Mouse (Mus musculus) gastrocnemius, postnatal 36 days (tissue): ENCODE results near the gene Mtcp1. TPM values are rescaled to one million over a fixed set of nuclear protein-coding genes. Genes with fewer than 3 reads are reported as not detected.
A peak's percentile ranks its signal among the peaks of the same experiment; 100 is the strongest.

Experiments
- DNase-seq, 2 experiments: peaks; one replicate each; pipeline ENCODE4 v3.0.0; 2022
- intact Hi-C: fragments of 180-260 bp; cut with DNase I; formaldehyde crosslinking; loops from one replicate; pipeline ENCODE4 v1.15.1; 2025
- long read RNA-seq, 2 experiments: library from polyadenylated mRNA; stranded (forward); transcript quantifications; one replicate each; pipeline ENCODE4 v2.0.0; 2021
- total RNA-seq, 2 experiments: library from RNA; stranded (reverse); gene quantifications; 2 replicates each; pipeline ENCODE4 v1.2.3; 2021

Gene Mtcp1
- 1 to 10 TPM; 1.5 to 3.2 TPM for total RNA-seq
- long read RNA-seq, experiment 1: 0 reads
- long read RNA-seq, experiment 2: 0 reads

- intact Hi-C loops: no loop called here
- DNase-seq: peak; percentile 72 to 77
These were observed at the start of gene Mtcp1, which contains the start of the genes Cmc4 and Brcc3 for GRCm38 (mm10) chrX:75415936-75416785. TSS of gene Mtcp1 (minus strand) at chrX:75416588. TSS of gene Cmc4 (minus strand) at chrX:75416584. TSS of gene Brcc3 (plus strand) at chrX:75416628.

DNA sequence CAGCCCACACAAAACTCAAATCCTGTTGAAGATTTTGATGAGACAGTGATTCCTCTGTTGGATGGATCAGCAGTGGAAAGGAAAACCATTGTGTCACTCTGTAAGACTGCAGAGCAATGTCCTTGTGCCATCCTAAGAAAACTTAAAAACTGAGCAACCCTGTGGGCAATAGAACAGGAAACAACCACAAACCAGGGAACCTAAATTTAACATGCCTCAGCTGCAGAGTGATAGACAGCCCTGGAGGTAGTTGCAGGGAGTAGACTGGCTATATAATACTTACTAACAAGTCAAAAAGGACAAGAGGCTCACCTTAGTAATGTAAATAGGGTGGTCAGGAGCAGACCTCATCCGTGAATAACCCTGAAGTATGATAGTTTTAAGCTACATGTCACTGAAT lies 38.2 kb upstream of the Mtcp1 start:
- intact Hi-C loops: loop anchor here (10.0 kb wide), 1 partner anchor 60 kb away; no protein-coding TSS in a partner anchor
- DNase-seq: no peak

GRCm38 (mm10) chrX:75409711-75410110 lies 6.7 kb downstream of the Mtcp1 start:
- intact Hi-C loops: no loop called here
- DNase-seq: no peak

DNA sequence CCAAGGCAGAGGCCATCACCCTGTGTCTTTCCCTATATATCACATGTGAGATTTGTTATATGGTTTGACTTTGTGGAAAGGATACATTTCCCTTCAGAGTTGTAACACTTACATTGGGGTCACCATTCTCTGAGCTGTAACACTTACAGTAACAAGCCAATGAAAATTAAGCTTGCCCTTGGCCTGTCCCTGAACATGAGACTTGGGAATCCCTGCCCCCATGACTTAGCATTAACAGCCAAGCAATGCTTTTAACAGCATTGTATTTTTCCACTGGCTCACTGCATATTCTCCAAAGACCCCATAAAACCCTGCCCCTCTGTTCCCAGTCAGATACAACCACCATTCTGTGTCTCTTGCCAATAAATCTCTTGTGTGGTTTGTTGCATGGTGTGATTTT lies 13.0 kb downstream of the Mtcp1 start:
- no peak for DNase-seq
- intact Hi-C loops: no loop called here

GRCm38 (mm10) chrX:75402668-75403067 lies 13.7 kb downstream of the Mtcp1 start:
- intact Hi-C loops: no loop called here
- no peak for DNase-seq

DNA sequence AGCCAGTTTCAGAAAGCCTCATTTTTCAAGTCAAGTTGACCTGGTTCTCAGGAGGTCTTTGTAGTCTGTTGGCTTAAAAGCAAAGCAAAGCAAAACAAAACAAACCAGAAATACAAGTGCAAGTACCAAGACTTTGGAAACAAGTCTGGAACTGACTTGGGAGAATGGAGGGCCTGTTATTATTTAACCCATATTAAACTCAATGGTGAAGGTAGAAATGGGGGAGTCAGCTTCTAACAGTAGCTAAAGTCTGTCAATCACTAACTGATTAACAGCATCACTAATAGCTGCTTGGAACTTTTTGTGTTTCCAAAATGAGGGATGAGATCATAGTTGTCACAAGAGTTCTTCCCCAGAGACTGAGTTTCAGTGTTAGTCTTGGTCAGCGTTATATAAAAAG lies 16.9 kb downstream of the Mtcp1 start:
- intact Hi-C loops: loop anchor here (10.0 kb wide), 1 partner anchor 55 kb away; no protein-coding TSS in a partner anchor

GRCm38 (mm10) chrX:75382195-75382771 lies 34.1 kb downstream of the Mtcp1 start, which contains the start of the genes Fundc2 and F8:
TSS of gene Fundc2 (plus strand) at chrX:75382399.
TSS of gene F8 (minus strand) at chrX:75382615.
- peak; percentile 49 to 61 for DNase-seq
- intact Hi-C loops: no loop called here

More for the DNA sequence above, 16.9 kb downstream of the Mtcp1 start:
- no peak for DNase-seq

- no peak for DNase-seq
- intact Hi-C loops: no loop called here
These were observed 34.7 kb downstream of the Mtcp1 start for GRCm38 (mm10) chrX:75381699-75382098.

GRCm38 (mm10) chrX:75381176-75381575 lies 35.2 kb downstream of the Mtcp1 start:
- DNase-seq: no peak
- intact Hi-C loops: no loop called here

- DNase-seq: no peak
- intact Hi-C loops: no loop called here
These were observed 39.6 kb downstream of the Mtcp1 start for GRCm38 (mm10) chrX:75376815-75377214.

- no peak for DNase-seq
These were observed 43.5 kb downstream of the Mtcp1 start for GRCm38 (mm10) chrX:75372666-75373425.

GRCm38 (mm10) chrX:75370197-75370596 lies 46.2 kb downstream of the Mtcp1 start:
- DNase-seq: no peak
- intact Hi-C loops: no loop called here

More at GRCm38 (mm10) chrX:75372666-75373425, 43.5 kb downstream of the Mtcp1 start:
- intact Hi-C loops: no loop called here

Other genes starting within 250 kb of the Mtcp1 start
- gene Fundc2, start 34.2 kb downstream of the Mtcp1 start, total RNA-seq: 100 to 1,000 TPM; 182 to 227 TPM
- gene F8, start 34.0 kb downstream of the Mtcp1 start, total RNA-seq: 1 to 10 TPM in 1 of 2 experiments, under 1 TPM in 1; 0.79 to 1.1 TPM
- gene Cmc4, start within 50 bp of the Mtcp1 start, total RNA-seq: 1 to 10 TPM; 5.3 to 6.1 TPM
- gene Brcc3, start within 50 bp of the Mtcp1 start, total RNA-seq: 10 to 100 TPM; 18.7 to 21.5 TPM
- 10 to 100 TPM; 39.2 to 45.3 TPM for gene Vbp1, start 97.7 kb upstream of the Mtcp1 start, total RNA-seq
- under 1 TPM in 1 of 2 experiments, not detected in 1; 0.13 TPM for gene Rab39b, start 161.6 kb upstream of the Mtcp1 start, total RNA-seq